Mouse (Mus musculus) liver, postnatal 0 days (tissue): ENCODE measurements at regions not wholly inside any gene's neighbourhood (a gene's known extent, or its start where the extent isn't known, plus 50 kb on each side); places are given as distances from the start of the nearest gene placed in this dataset.

Source experiments
- CTCF ChIP-seq: sonication (generic); IDR thresholded peaks from 2 replicates; pipeline ENCODE4 v1.5.1; 2016; ENCODE audit warnings: antibody characterized with exemption, low read depth
- EP300 ChIP-seq: IDR thresholded peaks from 2 replicates; pipeline ENCODE4 v1.6.1; 2016; ENCODE audit warnings: antibody characterized with exemption, low read depth, mild to moderate bottlenecking

- TF ChIP-seq EP300: no peak
- TF ChIP-seq CTCF: no peak
Observed at GRCm38 (mm10) chr15:74453810-74454209, 182.3 kb downstream of the Mroh4 start.
